Mouse (Mus musculus): ENCODE results near the gene Aknad1.

Aknad1 gene

DNA sequence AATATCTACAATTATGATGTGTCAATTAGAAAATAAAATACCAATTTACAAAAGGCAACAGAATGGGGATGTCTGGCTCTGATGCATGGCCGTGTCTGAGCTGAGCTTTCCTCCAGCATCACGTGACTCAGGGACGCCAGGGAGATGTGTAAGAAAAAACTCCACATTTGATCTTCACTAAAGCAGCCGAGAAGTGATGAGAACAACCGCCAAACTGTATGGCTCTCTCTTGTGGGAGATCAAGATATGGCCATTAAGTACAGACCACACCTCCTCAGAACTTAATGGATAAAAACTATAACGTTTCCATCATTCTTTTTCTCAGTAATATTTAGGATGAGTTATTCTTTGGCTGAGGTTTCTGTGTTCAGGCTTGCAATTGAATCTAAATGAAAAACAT lies 11.6 kb downstream of the Aknad1 start:
- peak in 1 of 2 experiments; percentile 28 for DNase-seq (ENCODE audit: low spot score in 2 of 2)

- peak in 1 of 2 experiments; percentile 28 for DNase-seq (ENCODE audit: low spot score in 2 of 2)
These were observed 12.2 kb downstream of the Aknad1 start for GRCm38 (mm10) chr3:108751691-108752090.

- DNase-seq (ENCODE audit: low spot score in 2 of 2), result no peak
These were observed 15.1 kb downstream of the Aknad1 start for GRCm38 (mm10) chr3:108754541-108754940.

- no peak for DNase-seq (ENCODE audit: low spot score in 2 of 2)
These were observed 16.1 kb downstream of the Aknad1 start for GRCm38 (mm10) chr3:108755542-108755941.

DNA sequence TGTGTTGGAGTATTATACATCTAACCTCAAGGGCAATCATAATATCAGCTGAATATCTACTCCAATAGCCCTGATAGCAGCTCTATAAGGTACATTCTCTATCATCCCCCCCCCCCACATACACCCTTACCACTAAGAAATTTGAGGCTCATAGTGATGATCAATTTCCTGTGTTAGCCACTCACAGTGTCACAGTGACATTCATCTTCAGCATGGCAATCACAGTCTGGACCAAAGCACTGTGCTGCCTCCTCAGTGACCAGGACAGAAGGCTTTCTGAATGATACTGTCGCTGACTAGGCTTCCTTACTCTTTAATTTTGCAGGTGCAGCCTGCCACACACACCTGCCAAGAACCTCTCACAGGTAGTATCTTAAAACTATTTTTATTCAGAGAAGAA lies 16.7 kb downstream of the Aknad1 start:
- no peak for DNase-seq (ENCODE audit: low spot score in 2 of 2)

DNA sequence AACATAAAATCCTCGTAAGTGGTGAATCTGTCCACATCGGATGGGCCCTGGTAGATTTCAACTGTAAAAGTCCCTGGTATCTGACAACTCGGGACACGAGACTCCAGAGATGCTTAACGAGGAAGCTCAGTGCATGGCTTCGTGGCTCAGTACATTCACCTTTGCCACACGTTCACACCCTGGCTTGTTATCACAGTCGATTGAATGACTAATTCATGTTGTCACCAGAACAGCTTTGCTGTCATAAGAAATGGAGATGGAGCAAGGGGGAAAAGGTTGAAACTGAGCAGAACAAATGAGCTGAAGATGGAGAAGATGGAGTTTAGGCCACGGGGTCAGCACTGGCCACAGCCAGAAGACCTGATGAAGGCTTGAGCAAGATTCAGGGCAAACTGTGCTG lies 18.1 kb downstream of the Aknad1 start:
- DNase-seq (ENCODE audit: low spot score in 2 of 2), result no peak

GRCm38 (mm10) chr3:108759566-108760420 lies 20.3 kb downstream of the Aknad1 start:
- no peak for DNase-seq (ENCODE audit: low spot score in 2 of 2)

DNA sequence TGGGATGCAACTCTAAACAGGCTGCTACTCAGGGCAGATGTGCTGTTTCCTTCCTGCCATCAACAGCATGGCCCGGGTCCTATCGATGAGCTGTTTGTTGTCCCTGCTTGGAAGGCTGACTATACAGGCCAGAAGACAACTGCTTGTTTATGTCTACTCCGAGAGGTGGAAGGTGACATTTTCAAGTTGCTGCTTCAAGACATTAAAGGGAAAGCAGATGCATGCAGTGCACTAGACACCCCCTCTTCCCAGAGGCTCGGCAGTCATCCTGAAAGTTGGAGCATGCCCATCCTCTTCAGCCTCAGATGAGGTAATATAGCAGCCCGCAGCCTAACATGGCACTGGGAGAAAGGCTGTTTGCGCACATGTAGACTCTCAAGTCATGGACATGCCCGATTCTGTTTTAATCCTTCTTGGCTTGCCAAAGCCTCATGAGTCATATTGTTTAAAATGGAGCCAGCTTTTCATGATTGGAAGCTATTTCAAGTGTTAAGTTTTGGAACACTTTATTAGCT lies 23.2 kb downstream of the Aknad1 start:
- DNase-seq (ENCODE audit: low spot score in 2 of 2), result no peak

DNA sequence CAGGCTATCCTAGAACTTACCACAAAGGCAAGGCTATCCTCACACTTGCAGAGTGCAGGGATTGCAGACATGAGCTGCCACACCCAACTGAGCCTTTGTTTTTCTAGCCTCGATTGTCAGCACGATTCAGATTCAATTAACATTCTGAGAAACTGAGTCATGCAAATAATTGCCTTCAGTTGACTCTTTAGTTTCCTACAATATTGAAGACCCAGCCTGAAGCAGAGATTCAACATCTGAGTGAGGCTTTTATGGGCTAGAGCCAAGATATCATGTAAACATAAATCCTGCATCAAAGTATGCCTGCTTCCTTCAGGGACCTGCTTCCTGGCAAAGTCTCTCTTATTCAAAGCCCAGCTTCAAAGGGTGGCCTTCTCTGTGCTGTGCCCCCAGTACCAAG lies 24.2 kb downstream of the Aknad1 start:
- no peak for DNase-seq (ENCODE audit: low spot score in 2 of 2)

GRCm38 (mm10) chr3:108764976-108765375 lies 25.5 kb downstream of the Aknad1 start:
- DNase-seq (ENCODE audit: low spot score in 2 of 2), result no peak

GRCm38 (mm10) chr3:108765476-108765875 lies 26.0 kb downstream of the Aknad1 start:
- no peak for DNase-seq (ENCODE audit: low spot score in 2 of 2)

- DNase-seq (ENCODE audit: low spot score in 2 of 2), result no peak
These were observed 27.5 kb downstream of the Aknad1 start for GRCm38 (mm10) chr3:108766943-108767342.

DNA sequence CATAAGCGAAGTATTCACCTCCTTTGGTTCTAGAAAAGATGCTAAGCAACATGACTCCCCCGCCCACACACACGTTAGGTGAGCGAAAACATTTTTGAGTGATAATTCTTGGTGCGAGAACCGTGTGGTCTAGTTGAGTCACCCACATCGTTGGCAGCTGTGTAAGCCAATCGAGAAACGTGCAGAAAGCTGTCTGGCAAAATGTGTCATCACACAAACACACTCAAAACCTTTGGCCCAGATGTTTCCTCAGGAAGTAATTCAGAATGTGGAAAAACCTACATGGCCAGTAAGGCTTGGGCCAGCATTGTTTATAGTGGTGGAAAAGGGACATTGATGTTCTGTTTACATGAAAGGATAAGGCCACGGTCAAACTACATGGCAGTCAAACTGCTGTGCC lies 28.0 kb downstream of the Aknad1 start:
- DNase-seq (ENCODE audit: low spot score in 2 of 2), result no peak

DNA sequence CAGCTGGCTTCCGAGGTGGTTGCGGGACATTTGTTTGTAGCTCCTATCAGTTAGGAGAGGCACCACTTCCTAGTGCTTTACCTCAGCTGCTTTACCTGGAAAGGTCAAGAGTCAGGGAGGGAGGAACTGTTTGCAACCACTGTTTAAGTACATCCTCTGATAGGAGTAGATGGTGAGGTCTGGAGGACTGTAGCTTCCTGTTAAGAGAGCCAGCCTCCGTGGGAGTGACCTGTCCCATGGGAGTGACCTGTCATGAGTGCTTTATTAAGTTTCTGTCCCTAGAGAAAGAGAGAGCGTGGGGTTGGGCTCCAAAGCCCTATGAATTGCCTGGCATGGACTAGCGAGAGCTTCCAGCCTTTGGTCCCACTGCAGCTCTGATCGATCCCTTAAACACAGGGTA lies 30.1 kb downstream of the Aknad1 start:
- peak in 1 of 2 experiments; percentile 23 for DNase-seq (ENCODE audit: low spot score in 2 of 2)

GRCm38 (mm10) chr3:108770725-108771368 lies 31.4 kb downstream of the Aknad1 start:
- peak; percentile 29 to 60 for DNase-seq (ENCODE audit: low spot score in 2 of 2)

DNA sequence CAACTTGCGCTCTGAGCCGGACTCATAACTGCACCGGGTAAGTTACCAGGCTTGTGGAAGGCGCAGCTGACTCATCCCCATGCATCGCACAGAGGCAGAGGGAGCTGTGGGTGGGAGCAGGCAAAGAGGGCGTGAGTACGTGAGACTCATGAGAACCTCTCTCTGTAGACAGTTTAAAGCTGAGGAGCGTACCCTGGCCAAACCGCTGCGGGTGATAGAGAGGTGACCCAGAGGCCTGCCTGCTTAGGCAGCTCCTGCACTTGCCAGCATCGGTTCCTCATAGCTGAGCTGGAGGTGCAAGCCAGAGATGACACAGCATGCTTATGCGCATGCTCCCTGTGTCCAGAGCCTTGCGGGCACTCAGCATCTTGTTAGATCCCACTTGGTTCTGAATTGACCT lies 32.8 kb downstream of the Aknad1 start:
- DNase-seq (ENCODE audit: low spot score in 2 of 2), result no peak

GRCm38 (mm10) chr3:108772811-108773210 lies 33.4 kb downstream of the Aknad1 start:
- DNase-seq (ENCODE audit: low spot score in 2 of 2), result no peak

DNA sequence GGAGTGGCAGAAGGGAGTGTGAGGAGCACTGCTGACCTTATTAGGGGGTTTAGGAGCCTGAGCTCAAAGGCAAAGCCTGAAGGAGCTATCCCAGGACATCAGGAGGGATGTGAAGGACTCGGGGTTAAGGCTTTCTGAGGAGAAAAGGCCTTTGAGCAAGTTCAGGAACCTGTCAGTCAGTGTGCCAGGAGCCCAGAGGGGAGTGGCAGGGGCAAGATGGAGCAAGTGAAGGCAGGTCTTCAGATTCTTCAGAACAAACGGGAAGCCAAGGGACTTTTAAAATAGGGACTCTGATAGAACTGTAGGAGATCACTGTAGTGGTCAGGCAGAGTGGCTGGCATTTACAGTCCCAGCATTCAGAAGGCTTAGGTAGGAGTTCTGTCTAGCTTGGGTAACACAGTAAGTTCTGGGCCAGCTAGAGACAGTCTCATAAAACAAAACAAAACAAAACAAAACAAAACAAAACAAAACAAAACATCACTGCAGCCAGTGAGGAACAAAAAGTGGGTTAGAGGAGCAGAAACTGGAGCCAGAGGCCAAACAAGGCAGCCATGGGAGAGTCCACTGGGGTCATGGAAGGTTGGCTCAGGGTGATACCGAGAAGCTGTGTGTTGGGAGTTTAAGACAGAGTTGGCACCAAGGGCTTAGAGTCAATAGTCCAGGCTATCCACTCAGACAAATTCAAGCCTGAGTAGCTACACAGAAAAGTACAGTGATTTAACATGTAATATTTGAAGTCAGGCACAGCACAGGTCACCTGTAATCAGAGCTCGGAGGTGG lies 39.5 kb downstream of the Aknad1 start:
- DNase-seq (ENCODE audit: low spot score in 2 of 2), result no peak

DNA sequence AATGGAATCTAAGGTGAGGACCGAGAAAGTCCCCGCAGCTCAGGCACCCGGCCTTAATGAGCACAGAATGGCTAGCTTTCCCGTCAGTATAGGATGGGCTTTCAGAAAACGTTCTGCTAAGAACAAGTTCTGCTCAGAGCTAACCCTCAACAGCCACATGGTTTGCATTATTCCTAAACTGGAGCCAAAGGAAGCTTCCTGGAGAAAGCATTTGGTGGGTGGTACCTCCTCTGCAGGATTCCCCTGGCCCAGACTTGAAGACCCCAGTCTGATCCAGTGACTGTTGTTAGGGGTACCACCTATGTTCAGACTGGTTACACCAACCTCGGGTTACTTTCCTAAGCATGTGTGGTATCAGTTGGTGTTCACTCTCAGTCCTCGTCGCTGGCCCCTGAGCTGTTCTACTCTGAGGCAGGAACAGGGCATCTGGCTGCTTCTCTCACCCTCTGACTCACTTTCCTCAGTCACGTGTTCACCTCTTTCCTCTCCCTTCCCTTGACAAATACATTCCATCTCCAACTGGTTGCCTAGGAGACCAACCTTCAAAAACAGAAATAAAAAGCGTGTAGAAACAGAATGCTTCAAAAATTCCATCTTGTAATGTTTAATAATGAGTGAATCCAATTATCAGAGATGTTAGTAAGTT lies 41.9 kb downstream of the Aknad1 start:
- DNase-seq (ENCODE audit: low spot score in 2 of 2), result no peak

GRCm38 (mm10) chr3:108781884-108782270 lies 42.4 kb downstream of the Aknad1 start:
- DNase-seq (ENCODE audit: low spot score in 2 of 2), result no peak

DNA sequence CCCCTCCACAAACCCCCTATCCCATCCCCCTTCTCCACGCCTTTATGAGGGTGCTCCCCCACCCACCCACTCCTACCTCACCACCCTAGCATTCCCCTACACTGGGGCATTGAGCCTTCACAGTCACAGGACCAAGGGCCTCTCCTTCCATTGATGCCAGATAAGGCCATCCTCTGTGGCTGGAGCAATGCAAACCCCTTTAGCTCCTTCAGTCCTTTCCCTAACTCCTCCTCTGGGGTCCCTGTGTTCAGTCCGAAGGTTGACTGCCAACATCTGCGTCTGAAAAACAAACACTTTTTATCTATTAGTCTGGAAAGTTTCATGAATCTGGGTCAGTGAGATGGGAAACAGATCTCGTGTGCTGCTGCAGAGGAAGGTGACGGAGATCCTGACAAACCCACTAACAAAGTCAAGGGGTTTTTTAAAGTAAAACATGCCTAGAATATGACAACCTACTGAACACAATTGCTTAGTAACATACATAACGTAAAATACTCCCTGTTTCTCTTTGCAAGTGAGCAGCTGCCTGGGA lies 43.0 kb downstream of the Aknad1 start:
- DNase-seq (ENCODE audit: low spot score in 2 of 2), result no peak
